Mouse (Mus musculus): ENCODE measurements at regions not wholly inside any gene's neighbourhood (a gene's known extent, or its start where the extent isn't known, plus 50 kb on each side); places are given as distances from the start of the nearest gene placed in this dataset.

- no peak overlapping the region for H3K4me3 ChIP-seq (ENCODE audit: insufficient read depth, poor library complexity, severe bottlenecking)
- no peak for TF ChIP-seq MAX (IDR thresholded peaks at IDR 0.05)
- TF ChIP-seq CEBPB (IDR thresholded peaks at IDR 0.05; ENCODE audit: low read depth) = no peak
- no peak for TF ChIP-seq MYOD1 (IDR thresholded peaks at IDR 0.05; ENCODE audit: control insufficient read depth, insufficient read length, low read depth)
- no peak for TF ChIP-seq USF1 (IDR thresholded peaks at IDR 0.05; ENCODE audit: low read depth)
- TF ChIP-seq FOSL1 (IDR thresholded peaks at IDR 0.05; ENCODE audit: insufficient read depth, low read length, poor library complexity, severe bottlenecking) = no peak
- TF ChIP-seq CTCF (IDR thresholded peaks at IDR 0.05; ENCODE audit: control insufficient read depth, insufficient read depth, insufficient read length) = no peak
- TF ChIP-seq MYOG (IDR thresholded peaks at IDR 0.05; ENCODE audit: control insufficient read depth, extremely low read depth, insufficient read length) = no peak
- no peaks in the 10 kb centered on the region for H3K36me3 ChIP-seq (ENCODE audit: control insufficient read depth, insufficient read depth)
- H3ac ChIP-seq (ENCODE audit: control insufficient read depth, insufficient read length, low read depth) = no peak overlapping the region
- H3K79me3 ChIP-seq (ENCODE audit: low read depth) = no peaks in the 10 kb centered on the region
- no peaks in the 10 kb centered on the region for H3K27me3 ChIP-seq (ENCODE audit: control insufficient read depth, insufficient read depth, insufficient read length)
- no peaks in the 10 kb centered on the region for H3K79me2 ChIP-seq (ENCODE audit: control insufficient read depth, insufficient read depth)
These were observed 319.1 kb upstream of the Adgrl3 start for GRCm38 (mm10) chr5:80700848-80701247.

- H3K79me2 ChIP-seq (ENCODE audit: control insufficient read depth, insufficient read depth) = no peaks in the 10 kb centered on the region
- H3K36me3 ChIP-seq (ENCODE audit: control insufficient read depth, insufficient read depth) = no peaks in the 10 kb centered on the region
- H3ac ChIP-seq (ENCODE audit: control insufficient read depth, insufficient read length, low read depth) = no peak overlapping the region
- H3K79me3 ChIP-seq (ENCODE audit: low read depth) = no peaks in the 10 kb centered on the region
- H3K27me3 ChIP-seq (ENCODE audit: control insufficient read depth, insufficient read depth, insufficient read length) = no peaks in the 10 kb centered on the region
- no peak for TF ChIP-seq MYOD1 (IDR thresholded peaks at IDR 0.05; ENCODE audit: control insufficient read depth, insufficient read length, low read depth)
- no peak for TF ChIP-seq FOSL1 (IDR thresholded peaks at IDR 0.05; ENCODE audit: insufficient read depth, low read length, poor library complexity, severe bottlenecking)
- no peak for TF ChIP-seq MAX (IDR thresholded peaks at IDR 0.05)
- no peak for TF ChIP-seq MYOG (IDR thresholded peaks at IDR 0.05; ENCODE audit: control insufficient read depth, extremely low read depth, insufficient read length)
- TF ChIP-seq CTCF (IDR thresholded peaks at IDR 0.05; ENCODE audit: control insufficient read depth, insufficient read depth, insufficient read length) = no peak
- no peak for TF ChIP-seq USF1 (IDR thresholded peaks at IDR 0.05; ENCODE audit: low read depth)
- TF ChIP-seq CEBPB (IDR thresholded peaks at IDR 0.05; ENCODE audit: low read depth) = no peak
- H3K4me3 ChIP-seq (ENCODE audit: insufficient read depth, poor library complexity, severe bottlenecking) = no peak overlapping the region
These were observed 315.2 kb upstream of the Adgrl3 start for GRCm38 (mm10) chr5:80704732-80705131.

- Histone ChIP-seq H3K27me3 (ENCODE audit: control insufficient read depth, insufficient read depth, insufficient read length) (no peaks in the 10 kb centered on the region), H3K79me2 (ENCODE audit: control insufficient read depth, insufficient read depth) (no peaks in the 10 kb centered on the region), H3K36me3 (ENCODE audit: control insufficient read depth, insufficient read depth) (no peaks in the 10 kb centered on the region), H3ac (ENCODE audit: control insufficient read depth, insufficient read length, low read depth) (no peak overlapping the region), H3K79me3 (ENCODE audit: low read depth) (no peaks in the 10 kb centered on the region), H3K4me3 (ENCODE audit: insufficient read depth, poor library complexity, severe bottlenecking) (no peak overlapping the region)
- TF ChIP-seq MYOD1 (IDR thresholded peaks at IDR 0.05; ENCODE audit: control insufficient read depth, insufficient read length, low read depth) = no peak
- TF ChIP-seq CEBPB (IDR thresholded peaks at IDR 0.05; ENCODE audit: low read depth) = no peak
- no peak for TF ChIP-seq USF1 (IDR thresholded peaks at IDR 0.05; ENCODE audit: low read depth)
- TF ChIP-seq CTCF (IDR thresholded peaks at IDR 0.05; ENCODE audit: control insufficient read depth, insufficient read depth, insufficient read length) = no peak
These were observed 313.3 kb upstream of the Adgrl3 start for GRCm38 (mm10) chr5:80706645-80707056.
